18 mouse cellular contexts compared by ENCODE assay signal in the genomic region with DNA sequence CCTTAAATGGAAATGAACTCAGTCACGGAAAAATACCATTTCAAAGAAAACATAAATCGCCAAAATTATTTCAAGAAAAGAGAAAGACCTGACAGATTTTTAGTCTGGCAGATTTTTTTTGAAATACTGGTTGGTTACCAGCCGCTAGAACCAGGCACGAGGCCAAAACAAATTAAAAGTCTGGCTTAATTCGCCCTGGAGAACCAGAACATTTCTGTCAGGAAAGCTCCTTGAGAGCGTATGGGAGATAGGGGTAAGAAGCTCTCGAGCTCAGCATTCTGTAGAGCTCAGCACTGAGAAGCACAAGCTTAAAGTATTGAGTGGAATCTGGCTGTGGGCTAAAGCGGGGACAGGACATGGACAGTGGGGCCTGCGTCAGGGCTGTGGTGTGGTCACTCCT. TPM values are rescaled to one million over a fixed set of nuclear protein-coding genes. Genes with fewer than 3 reads are reported as not detected.
DNase-seq lines count a peak whose midpoint lies in the region; ATAC-seq and TF ChIP-seq lines count a peak whose summit lies in the region.
"Had no signal": no experiment of that assay in that cellular context is flagged by ENCODE, and none has a peak within 500 bp of the region (broad histone marks: within the 10 kb centered on the region; RNA-seq: fewer than 3 reads in every experiment).

No protein-coding gene starts in this region.

- no peaks in the 10 kb centered on the region; the same call in 1 of the 2 replicates for H3K79me2 ChIP-seq in liver, adult 2 months (ENCODE audit: control insufficient read depth, insufficient read depth, low read length)

- no peak overlapping the region for H3K4me2 ChIP-seq in kidney, postnatal 0 days (ENCODE audit: low read length)
- H3K4me2 ChIP-seq: heart, embryonic 11.5 days; intestine, embryonic 15.5 days; limb, embryonic 13.5 days; midbrain, embryonic 13.5 days had no signal

- 67% methylated on average over 9 of the region's 9 CpGs for WGBS in kidney, postnatal 0 days
- WGBS in liver, adult 2 months, result 70% methylated on average over 9 of the region's 9 CpGs

- 0 out of 2 replicates have a peak overlapping the region, but pooled peaks have one; percentile 11 for H3K27ac ChIP-seq in kidney, postnatal 0 days
- H3K27ac ChIP-seq in liver, adult 2 months (replicated peaks; ENCODE audit: insufficient read depth, low read depth, low read length), result no peak overlapping the region
- H3K27ac ChIP-seq: intestine, embryonic 15.5 days; limb, embryonic 13.5 days; midbrain, embryonic 13.5 days had no signal

- peaks cover 74% of the 10 kb centered on the region for H3K36me3 ChIP-seq in kidney, postnatal 0 days (ENCODE audit: insufficient read depth, low read length)
- peaks cover 35% of the 10 kb centered on the region for H3K36me3 ChIP-seq in liver, adult 2 months (ENCODE audit: control insufficient read depth, insufficient read depth, low read length)

- ATAC-seq in kidney, postnatal 0 days (replicated peaks; ENCODE audit: low FRiP score, low read depth), result no peak
- ATAC-seq: intestine, embryonic 15.5 days; midbrain, embryonic 13.5 days had no signal

- no peaks in the 10 kb centered on the region for H3K4me1 ChIP-seq in kidney, postnatal 0 days (replicated peaks; ENCODE audit: insufficient read depth, low read length)
- peaks cover 6% of the 10 kb centered on the region; the same call in 1 of the 2 replicates for H3K4me1 ChIP-seq in liver, adult 2 months (ENCODE audit: control insufficient read depth, insufficient read depth, low read length)
- H3K4me1 ChIP-seq: intestine, embryonic 15.5 days; limb, embryonic 13.5 days; midbrain, embryonic 13.5 days had no signal

- H3K9ac ChIP-seq in kidney, postnatal 0 days (ENCODE audit: low read depth, low read length), result no peak overlapping the region
- no peak overlapping the region for H3K9ac ChIP-seq in liver, adult 2 months (ENCODE audit: low read depth, low read length)
- H3K9ac ChIP-seq: intestine, embryonic 15.5 days; limb, embryonic 13.5 days; midbrain, embryonic 13.5 days had no signal

- DNase-seq in kidney, postnatal 0 days (ENCODE audit: low spot score), result peak; percentile 45
- no peak for DNase-seq in kidney, adult 9 months
- DNase-seq in liver, adult 2 months (ENCODE audit: extremely low read depth, low read depth, low spot score), result peak; percentile 22
- no peak for DNase-seq in liver
- DNase-seq in brain, embryonic 14.5 days (ENCODE audit: low read depth), result peak; percentile 79
- peak; percentile 45 to 56 for DNase-seq in layer of hippocampus, adult 8-10 months (ENCODE audit: low spot score in 2 of 2)
- no peak for DNase-seq in B cell, adult 2 months
- DNase-seq: adrenal gland, postnatal 36 days; cerebellum, adult 11-12 months; gastrocnemius, postnatal 14 days; heart, postnatal 4 days; lung, postnatal 36 days; spleen, adult 18-20 months had no signal

- H3K27me3 ChIP-seq in kidney, postnatal 0 days (ENCODE audit: insufficient read depth, low read length), result no peaks in the 10 kb centered on the region
- H3K27me3 ChIP-seq in liver, adult 2 months (ENCODE audit: control insufficient read depth, insufficient read depth, low read length), result no peaks in the 10 kb centered on the region
- H3K27me3 ChIP-seq: intestine, embryonic 15.5 days; limb, embryonic 13.5 days; midbrain, embryonic 13.5 days had no signal

- no peak for TF ChIP-seq CTCF in kidney, postnatal 0 days (IDR thresholded peaks at IDR 0.05; ENCODE audit: low read depth)
- no peak for TF ChIP-seq CTCF in liver, adult 2 months (IDR thresholded peaks at IDR 0.05; ENCODE audit: low read depth, low read length)
- no peak for TF ChIP-seq CTCF in brain, embryonic 14.5 days (IDR thresholded peaks at IDR 0.05; ENCODE audit: borderline replicate concordance, extremely low read depth, insufficient read depth, insufficient read length)

- no peak overlapping the region for H3K4me3 ChIP-seq in kidney, postnatal 0 days (replicated peaks; ENCODE audit: low read depth, low read length)
- no peak overlapping the region for H3K4me3 ChIP-seq in liver, adult 2 months (ENCODE audit: insufficient read depth, low read depth, low read length)
- H3K4me3 ChIP-seq: erythroblast, embryonic 14.5 days; intestine, embryonic 15.5 days; limb, embryonic 13.5 days; midbrain, embryonic 13.5 days had no signal

- TF ChIP-seq POLR2A in liver, adult 2 months (IDR thresholded peaks at IDR 0.05; ENCODE audit: extremely low read depth, insufficient read depth, low read length), result no peak
- no peak for TF ChIP-seq POLR2A in brain, embryonic 14.5 days (IDR thresholded peaks at IDR 0.05; ENCODE audit: borderline replicate concordance, extremely low read depth, insufficient read depth, insufficient read length, poor library complexity, severe bottlenecking)

- H3K9me3 ChIP-seq in kidney, postnatal 0 days (replicated peaks; ENCODE audit: low read length), result no peaks in the 10 kb centered on the region
- H3K9me3 ChIP-seq: intestine, embryonic 15.5 days; limb, embryonic 13.5 days; midbrain, embryonic 13.5 days had no signal

RNA-seq across cellular contexts. Expression of a gene that starts 38.2 kb away (rescaled TPM):
- 1.5 and 2.0 TPM in 2 replicates for polyA plus RNA-seq in kidney, postnatal 0 days (2015; fragmentation: Nextera tagmentation; extraction: Ambion mirVana)
- total RNA-seq in liver, adult 2 months (2014; rRNA removed), result 0.09 and 0.20 TPM in 2 replicates
- 0.26 and 0.31 TPM in 2 replicates for polyA plus RNA-seq in liver, adult 2 months (2012; rRNA removed)
- polyA plus RNA-seq in brain, embryonic 14.5 days (2012; rRNA removed), result 14.7 and 21.1 TPM in 2 replicates
- 100 to 1,000 TPM; 103 to 128 (median 115) TPM for total RNA-seq in layer of hippocampus, adult 8-10 months (2022)

RNA-seq across cellular contexts. Expression of a gene that starts 44.8 kb away (rescaled TPM):
- polyA plus RNA-seq in kidney, postnatal 0 days (2015; fragmentation: Nextera tagmentation; extraction: Ambion mirVana), result 35.4 and 36.7 TPM in 2 replicates
- 18.9 and 19.3 TPM in 2 replicates for total RNA-seq in liver, adult 2 months (2014; rRNA removed)
- 21.3 and 32.9 TPM in 2 replicates for polyA plus RNA-seq in liver, adult 2 months (2012; rRNA removed)
- 199 and 207 TPM in 2 replicates for polyA plus RNA-seq in brain, embryonic 14.5 days (2012; rRNA removed)
- 100 to 1,000 TPM; 110 to 152 (median 139) TPM for total RNA-seq in layer of hippocampus, adult 8-10 months (2022)

Comparison
In these comparisons a context has a peak if more than half of its experiments do, and no peak if none do; other contexts are left out.
1. DNase-seq: peak in kidney, postnatal 0 days (single experiment), liver, adult 2 months (single experiment), brain, embryonic 14.5 days (single experiment) and layer of hippocampus, adult 8-10 months (2 of 2); none in kidney, adult 9 months (single experiment), liver (single experiment) and B cell, adult 2 months (0 of 2).